Mouse (Mus musculus): Measurements from ENCODE around the gene Pnpla2.

- TF ChIP-seq CTCF (IDR thresholded peaks at IDR 0.05) (no peak), POLR2A (IDR thresholded peaks at IDR 0.05; ENCODE audit: insufficient read depth, low read depth, low read length) (no peak)
Observed at GRCm38 (mm10) chr7:141462333-141462821, 7.4 kb downstream of the Pnpla2 start.

All from heart, adult 2 months (tissue).